In the genomic region with DNA sequence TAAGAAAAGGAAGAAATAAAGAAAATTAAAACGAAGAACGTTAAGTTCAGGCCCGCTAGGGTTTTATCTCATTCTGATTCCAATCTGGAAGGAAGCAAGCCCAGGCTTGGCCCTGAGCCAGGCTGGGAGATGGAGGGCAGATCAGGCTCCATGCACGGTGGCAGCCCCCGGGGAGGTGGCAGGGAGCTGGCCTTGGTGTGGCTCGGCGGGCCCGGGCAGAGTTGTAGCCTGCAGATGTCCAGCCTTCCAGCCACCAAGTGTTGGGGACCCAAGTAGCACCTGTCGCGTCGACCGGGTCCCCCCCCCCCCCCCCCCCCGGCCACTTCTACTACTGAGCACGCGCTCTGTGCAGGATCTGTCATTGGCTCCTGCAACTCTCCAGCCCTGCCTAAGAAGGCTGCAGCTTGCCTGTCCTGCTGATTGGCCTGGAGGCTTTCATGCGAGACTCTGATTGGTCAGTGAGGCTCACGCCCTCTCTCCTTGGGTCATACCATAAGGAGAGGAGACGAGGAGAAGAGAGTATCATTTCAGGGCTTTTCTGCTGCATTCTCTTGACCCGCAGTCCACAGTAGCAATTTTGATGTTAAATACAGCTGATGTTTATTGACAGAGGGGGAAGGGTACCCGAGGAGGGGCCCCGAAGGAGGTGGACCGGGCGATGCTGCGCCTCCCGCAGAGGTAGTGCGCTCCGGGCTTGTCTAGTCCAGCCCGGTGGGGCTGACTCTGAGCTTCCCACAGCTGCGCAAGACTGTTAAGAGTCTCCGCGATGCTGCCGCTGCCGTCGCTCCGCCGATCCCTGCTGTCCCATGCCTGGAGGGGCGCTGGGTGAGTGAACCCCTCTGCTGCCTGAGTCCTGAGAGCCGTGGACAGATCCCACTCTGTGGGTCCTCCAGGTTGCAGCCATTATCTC, we compare ENCODE assay signal across 8 mouse cellular contexts. TPM values are rescaled to one million over a fixed set of nuclear protein-coding genes. Genes with fewer than 3 reads are reported as not detected.
DNase-seq lines count a peak whose midpoint lies in the region; ATAC-seq lines count a peak whose summit lies in the region.

TSS of gene Aldh4a1 (plus strand) at position 494 of the 910 bp plus-strand sequence.

- 0 out of 2 replicates have a peak, but pooled peaks cover 7% of the 10 kb centered on the region for H3K4me1 ChIP-seq in hindbrain, embryonic 11.5 days (replicated peaks; ENCODE audit: control insufficient read depth, insufficient read depth, low read length)

- H3K27me3 ChIP-seq in hindbrain, embryonic 11.5 days (ENCODE audit: control insufficient read depth, insufficient read depth, low read length) = no peaks in the 10 kb centered on the region

- H3K27ac ChIP-seq in hindbrain, embryonic 11.5 days (ENCODE audit: low read depth, low read length) = peak within 1 kb of the TSS; percentile 74

- peak; percentile 100 for ATAC-seq in hindbrain, embryonic 11.5 days (ENCODE audit: low FRiP score)

- H3K36me3 ChIP-seq in hindbrain, embryonic 11.5 days (ENCODE audit: control insufficient read depth, insufficient read depth, low read length) = no peaks in the 10 kb centered on the region

- peak within 1 kb of the TSS; percentile 69 for H3K4me3 ChIP-seq in hindbrain, embryonic 11.5 days (ENCODE audit: low read depth, low read length)

- WGBS in hindbrain, embryonic 11.5 days = under 1% methylated on average over 33 of the region's 38 CpGs

- H3K9me3 ChIP-seq in hindbrain, embryonic 11.5 days (ENCODE audit: control insufficient read depth, low read length) = no peaks in the 10 kb centered on the region

- H3K9ac ChIP-seq in hindbrain, embryonic 11.5 days (ENCODE audit: low read depth, low read length) = peak within 1 kb of the TSS; percentile 68

- peak within 1 kb of the TSS; percentile 86 for H3K4me2 ChIP-seq in hindbrain, embryonic 11.5 days (replicated peaks; ENCODE audit: low read depth, low read length)

- DNase-seq in Muller cell, postnatal 12 days (ENCODE audit: inconsistent ontology term) = peak; percentile 96
- peak; percentile 96 for DNase-seq in cerebellum, adult 9-11 months
- DNase-seq in frontal cortex, adult 2 months (ENCODE audit: extremely low spot score in 1 of 2, low spot score in 1 of 2) = peak; percentile 93 to 96
- DNase-seq in hindbrain, embryonic 11.5 days (ENCODE audit: low spot score) = peak; percentile 88
- DNase-seq in layer of hippocampus, postnatal 10 days (ENCODE audit: low spot score in 2 of 2) = peak; percentile 84 to 90
- peak; percentile 94 for DNase-seq in lung, postnatal 10 days
- peak; percentile 80 for DNase-seq in ovary, postnatal 36 days (ENCODE audit: low spot score)
- peak; percentile 85 for DNase-seq in thymus, postnatal 25 days

RNA-seq across cellular contexts. Expression of gene Aldh4a1, which starts in this region (rescaled TPM):
- polyA plus RNA-seq in frontal cortex, adult 2 months (2012; rRNA removed) = 22.6 and 24.7 TPM in 2 replicates
- 7.8 and 8.8 TPM in 2 replicates for polyA plus RNA-seq in hindbrain, embryonic 11.5 days (2014; fragmentation: Nextera tagmentation; extraction: Ambion mirVana)
- 10 to 100 TPM; 20.9 to 21.4 TPM for total RNA-seq in layer of hippocampus, postnatal 10 days (2021)

Comparison
In these comparisons a context has a peak if more than half of its experiments do, and no peak if none do; other contexts are left out.
1. Peak in every context shown above with its lines: DNase-seq, ATAC-seq, H3K4me3 ChIP-seq and H3K27ac ChIP-seq.